Mouse (Mus musculus): ENCODE results near the gene Iba57. TPM values are rescaled to one million over a fixed set of nuclear protein-coding genes. Genes with fewer than 3 reads are reported as not detected.

Gene Iba57
- polyA plus RNA-seq, 1 experiment from 2014 or later, result 7.8 TPM

- no peaks in the 10 kb centered on the region; the same call in 1 of the 2 replicates for H3K27me3 ChIP-seq (ENCODE audit: insufficient read depth, poor library complexity, severe bottlenecking)
- H3K4me3 ChIP-seq, result peak within 1 kb of the TSS; percentile 78
- 0 out of 2 replicates have a peak, but pooled peaks cover 3% of the 10 kb centered on the region for H3K36me3 ChIP-seq
- peak within 1 kb of the TSS; percentile 90 for H3K27ac ChIP-seq
- DNase-seq (ENCODE audit: low spot score), result no peak
- peaks cover 26% of the 10 kb centered on the region for H3K4me1 ChIP-seq
- no peaks in the 10 kb centered on the region for H3K9me3 ChIP-seq
- 8% methylated on average over 16 of the region's 16 CpGs for WGBS
Observed at GRCm38 (mm10) chr11:59192059-59192386, 28.5 kb upstream of the Iba57 start, which contains the start of gene Guk1. TSS of gene Guk1 (minus strand) at chr11:59192212.

GRCm38 (mm10) chr11:59191231-59192058, 27.9 kb upstream of the Iba57 start:
- Histone ChIP-seq H3K36me3 (peaks cover 8% of the 10 kb centered on the region; the same call in 1 of the 2 replicates), H3K27me3 (ENCODE audit: insufficient read depth, poor library complexity, severe bottlenecking) (no peaks in the 10 kb centered on the region; the same call in 1 of the 2 replicates)

GRCm38 (mm10) chr11:59187706-59188105, 24.2 kb upstream of the Iba57 start:
- Histone ChIP-seq H3K9me3 (no peaks in the 10 kb centered on the region), H3K36me3 (peaks cover 33% of the 10 kb centered on the region), H3K27me3 (ENCODE audit: insufficient read depth, poor library complexity, severe bottlenecking) (peaks cover 3% of the 10 kb centered on the region), H3K4me3 (no peak overlapping the region), H3K4me1 (peaks cover 40% of the 10 kb centered on the region), H3K27ac (no peak overlapping the region)
- DNase-seq (ENCODE audit: low spot score), result no peak
- WGBS, result 77% methylated on average over 6 of the region's 6 CpGs

More at GRCm38 (mm10) chr11:59191231-59192058, 27.9 kb upstream of the Iba57 start:
- under 1% methylated on average over 56 of the region's 59 CpGs for WGBS
- Histone ChIP-seq H3K9me3 (no peaks in the 10 kb centered on the region), H3K4me1 (peaks cover 26% of the 10 kb centered on the region), H3K4me3 (peak overlapping the region; percentile 78), H3K27ac (peak overlapping the region; percentile 90)
- DNase-seq (ENCODE audit: low spot score), result peak; percentile 97

GRCm38 (mm10) chr11:59185490-59185889, 22.0 kb upstream of the Iba57 start:
- H3K27ac ChIP-seq, result no peak overlapping the region
- peaks cover 33% of the 10 kb centered on the region for H3K36me3 ChIP-seq
- H3K4me3 ChIP-seq, result no peak overlapping the region
- H3K27me3 ChIP-seq (ENCODE audit: insufficient read depth, poor library complexity, severe bottlenecking), result peaks cover 11% of the 10 kb centered on the region
- H3K9me3 ChIP-seq, result no peaks in the 10 kb centered on the region
- WGBS, result 81% methylated on average over 5 of the region's 5 CpGs
- peaks cover 39% of the 10 kb centered on the region for H3K4me1 ChIP-seq
- no peak for DNase-seq (ENCODE audit: low spot score)

- peaks cover 24% of the 10 kb centered on the region for H3K27me3 ChIP-seq (ENCODE audit: insufficient read depth, poor library complexity, severe bottlenecking)
- DNase-seq (ENCODE audit: low spot score), result no peak
- peaks cover 38% of the 10 kb centered on the region for H3K4me1 ChIP-seq
- no peak overlapping the region for H3K4me3 ChIP-seq
- peaks cover 33% of the 10 kb centered on the region for H3K36me3 ChIP-seq
- peak overlapping the region; percentile 11; the same call in 1 of the 2 replicates for H3K27ac ChIP-seq
- WGBS, result 24% methylated on average over 3 of the region's 3 CpGs
- no peaks in the 10 kb centered on the region for H3K9me3 ChIP-seq
Observed at GRCm38 (mm10) chr11:59183821-59184220, 20.3 kb upstream of the Iba57 start.

GRCm38 (mm10) chr11:59182864-59183331, 19.4 kb upstream of the Iba57 start, which contains the start of gene Gjc2:
TSS of gene Gjc2 (minus strand) at chr11:59183213.
- DNase-seq (ENCODE audit: low spot score), result no peak
- Histone ChIP-seq H3K27me3 (ENCODE audit: insufficient read depth, poor library complexity, severe bottlenecking) (peaks cover 33% of the 10 kb centered on the region), H3K4me3 (no peak within 1 kb of the TSS), H3K4me1 (peaks cover 34% of the 10 kb centered on the region), H3K36me3 (peaks cover 33% of the 10 kb centered on the region), H3K27ac (peak within 1 kb of the TSS; percentile 11), H3K9me3 (no peaks in the 10 kb centered on the region)
- WGBS, result 50% methylated on average over 3 of the region's 3 CpGs

- 8% methylated on average over 34 of the region's 34 CpGs for WGBS
- Histone ChIP-seq H3K4me1 (peaks cover 26% of the 10 kb centered on the region), H3K27me3 (ENCODE audit: insufficient read depth, poor library complexity, severe bottlenecking) (peaks cover 83% of the 10 kb centered on the region), H3K4me3 (peak overlapping the region; percentile 50), H3K36me3 (no peaks in the 10 kb centered on the region), H3K9me3 (no peaks in the 10 kb centered on the region), H3K27ac (peak overlapping the region; percentile 18; the same call in 1 of the 2 replicates)
- DNase-seq (ENCODE audit: low spot score), result no peak
Observed at GRCm38 (mm10) chr11:59176921-59177320, 13.4 kb upstream of the Iba57 start.

- no peaks in the 10 kb centered on the region for H3K9me3 ChIP-seq
- peaks cover 85% of the 10 kb centered on the region for H3K27me3 ChIP-seq (ENCODE audit: insufficient read depth, poor library complexity, severe bottlenecking)
- peak overlapping the region; percentile 18 for H3K27ac ChIP-seq
- 3% methylated on average over 48 of the region's 48 CpGs for WGBS
- peaks cover 25% of the 10 kb centered on the region for H3K4me1 ChIP-seq
- H3K4me3 ChIP-seq, result peak overlapping the region; percentile 50
- no peaks in the 10 kb centered on the region for H3K36me3 ChIP-seq
- no peak for DNase-seq (ENCODE audit: low spot score)
Observed at GRCm38 (mm10) chr11:59176475-59176874, 12.9 kb upstream of the Iba57 start.

GRCm38 (mm10) chr11:59174189-59174838, 10.8 kb upstream of the Iba57 start:
- 53% methylated on average over 6 of the region's 6 CpGs for WGBS
- peaks cover 27% of the 10 kb centered on the region for H3K4me1 ChIP-seq
- H3K27me3 ChIP-seq (ENCODE audit: insufficient read depth, poor library complexity, severe bottlenecking), result peaks cover 92% of the 10 kb centered on the region
- DNase-seq (ENCODE audit: low spot score), result no peak
- no peaks in the 10 kb centered on the region for H3K36me3 ChIP-seq
- H3K9me3 ChIP-seq, result no peaks in the 10 kb centered on the region
- H3K4me3 ChIP-seq, result no peak overlapping the region
- no peak overlapping the region for H3K27ac ChIP-seq

GRCm38 (mm10) chr11:59170549-59170948, 7.0 kb upstream of the Iba57 start:
- 67% methylated on average over 4 of the region's 4 CpGs for WGBS
- Histone ChIP-seq H3K4me3 (no peak overlapping the region), H3K27ac (no peak overlapping the region; the same call in 1 of the 2 replicates), H3K9me3 (no peaks in the 10 kb centered on the region), H3K36me3 (no peaks in the 10 kb centered on the region), H3K27me3 (ENCODE audit: insufficient read depth, poor library complexity, severe bottlenecking) (peaks cover 54% of the 10 kb centered on the region), H3K4me1 (peaks cover 14% of the 10 kb centered on the region)
- no peak for DNase-seq (ENCODE audit: low spot score)

- Histone ChIP-seq H3K27ac (no peak overlapping the region), H3K27me3 (ENCODE audit: insufficient read depth, poor library complexity, severe bottlenecking) (peaks cover 47% of the 10 kb centered on the region), H3K9me3 (no peaks in the 10 kb centered on the region), H3K4me1 (peaks cover 19% of the 10 kb centered on the region), H3K36me3 (no peaks in the 10 kb centered on the region), H3K4me3 (no peak overlapping the region)
- DNase-seq (ENCODE audit: low spot score), result no peak
- WGBS, result 50% methylated on average over 3 of the region's 3 CpGs
Observed at GRCm38 (mm10) chr11:59169807-59170206, 6.3 kb upstream of the Iba57 start.

GRCm38 (mm10) chr11:59165616-59166241, 2.2 kb upstream of the Iba57 start:
- Histone ChIP-seq H3K27ac (peak overlapping the region; percentile 99; the same call in 1 of the 2 replicates), H3K27me3 (ENCODE audit: insufficient read depth, poor library complexity, severe bottlenecking) (peaks cover 7% of the 10 kb centered on the region; the same call in 1 of the 2 replicates), H3K4me1 (peaks cover 47% of the 10 kb centered on the region), H3K36me3 (peaks cover 4% of the 10 kb centered on the region; the same call in 1 of the 2 replicates), H3K9me3 (no peaks in the 10 kb centered on the region), H3K4me3 (no peak overlapping the region)
- no peak for DNase-seq (ENCODE audit: low spot score)
- WGBS, result 49% methylated on average over 2 of the region's 2 CpGs
